Mouse (Mus musculus) layer of hippocampus, postnatal 36 days (tissue): ENCODE measurements at regions not wholly inside any gene's neighbourhood (a gene's known extent, or its start where the extent isn't known, plus 50 kb on each side); places are given as distances from the start of the nearest gene placed in this dataset.

ENCODE experiments used
- DNase-seq, 2 experiments: peaks; one replicate each; pipeline ENCODE4 v3.0.0; 2022

GRCm38 (mm10) chr14:90488301-90488700 lies 2017.1 kb upstream of the Pcdh20 start:
- DNase-seq, result no peak

GRCm38 (mm10) chr14:90447971-90448370 lies 1976.8 kb upstream of the Pcdh20 start:
- DNase-seq, result no peak

GRCm38 (mm10) chr14:90432874-90433543 lies 1961.8 kb upstream of the Pcdh20 start:
- peak; percentile 11 to 37 for DNase-seq

GRCm38 (mm10) chr14:90412707-90413106 lies 1941.5 kb upstream of the Pcdh20 start:
- DNase-seq, result no peak

GRCm38 (mm10) chr14:90406350-90406749 lies 1935.2 kb upstream of the Pcdh20 start:
- DNase-seq, result no peak

GRCm38 (mm10) chr14:90405476-90405875 lies 1934.3 kb upstream of the Pcdh20 start:
- no peak for DNase-seq

- DNase-seq, result no peak
Measured at GRCm38 (mm10) chr14:90367256-90367936, 1896.2 kb upstream of the Pcdh20 start.

- DNase-seq, result no peak
Measured at GRCm38 (mm10) chr14:90334541-90334940, 1863.3 kb upstream of the Pcdh20 start.

GRCm38 (mm10) chr14:90295456-90295855 lies 1824.3 kb upstream of the Pcdh20 start:
- DNase-seq, result peak in 1 of 2 experiments; percentile 7

GRCm38 (mm10) chr14:90246042-90246441 lies 1774.8 kb upstream of the Pcdh20 start:
- DNase-seq, result no peak

- DNase-seq, result no peak
Measured at GRCm38 (mm10) chr14:90232661-90233060, 1761.5 kb upstream of the Pcdh20 start.

- DNase-seq, result no peak
Measured at GRCm38 (mm10) chr14:90200294-90200693, 1729.1 kb upstream of the Pcdh20 start.

GRCm38 (mm10) chr14:90197791-90198190 lies 1726.6 kb upstream of the Pcdh20 start:
- no peak for DNase-seq

GRCm38 (mm10) chr14:90172729-90173128 lies 1701.5 kb upstream of the Pcdh20 start:
- no peak for DNase-seq
